Mouse (Mus musculus): Measurements from ENCODE around the gene Slc25a13. TPM values are rescaled to one million over a fixed set of nuclear protein-coding genes. Genes with fewer than 3 reads are reported as not detected.
"Not testable (repeated sequence)": the region's sequence is repeated elsewhere in the genome, so short reads cannot be mapped to it uniquely, and the experiment has no call there.

The Slc25a13 gene
- polyA plus RNA-seq, 1 experiment from 2014 or later = 5.4 TPM

- H3K36me3 ChIP-seq (ENCODE audit: control insufficient read depth, insufficient read depth, low read length) = no peaks in the 10 kb centered on the region
- no peak overlapping the region for H3K9ac ChIP-seq (replicated peaks; ENCODE audit: low read depth, low read length)
- ATAC-seq (ENCODE audit: low read depth) = no peak
- H3K27me3 ChIP-seq (ENCODE audit: control insufficient read depth, insufficient read depth, low read length) = no peaks in the 10 kb centered on the region
- H3K9me3 ChIP-seq (ENCODE audit: control insufficient read depth, low read length) = no peaks in the 10 kb centered on the region
- H3K4me3 ChIP-seq (ENCODE audit: low read depth, low read length) = no peak overlapping the region
- no peak overlapping the region for H3K4me2 ChIP-seq (ENCODE audit: low read depth, low read length)
- H3K27ac ChIP-seq (ENCODE audit: low read depth, low read length) = no peak overlapping the region
- H3K4me1 ChIP-seq (ENCODE audit: control insufficient read depth, insufficient read depth, low read length) = no peaks in the 10 kb centered on the region
- 72% methylated on average over 8 of the region's 8 CpGs for WGBS
Observed at GRCm38 (mm10) chr6:6183601-6184000, 33.4 kb downstream of the Slc25a13 start.

DNA sequence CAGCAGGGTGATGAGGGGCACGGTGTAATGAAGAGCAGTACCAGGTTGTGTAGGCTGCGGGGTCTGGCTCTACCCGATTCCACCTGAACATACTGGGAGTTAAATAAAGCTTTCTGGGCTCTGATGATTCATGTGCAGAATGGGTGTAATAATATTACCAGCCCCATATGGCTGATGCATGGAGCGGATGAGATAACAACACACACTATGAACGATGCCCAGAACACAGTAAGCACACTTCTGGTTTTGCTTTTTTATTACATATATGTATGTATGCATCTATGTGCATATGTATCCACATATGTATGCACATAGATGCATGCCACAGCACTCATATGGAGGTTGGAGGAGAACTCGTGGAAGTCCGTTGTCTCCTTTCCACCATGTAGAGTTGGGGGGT lies 34.8 kb downstream of the Slc25a13 start:
- Histone ChIP-seq H3K36me3 (ENCODE audit: control insufficient read depth, insufficient read depth, low read length) (no peaks in the 10 kb centered on the region), H3K9me3 (ENCODE audit: control insufficient read depth, low read length) (no peaks in the 10 kb centered on the region)
- WGBS = 91% methylated on average over 7 of the region's 7 CpGs

GRCm38 (mm10) chr6:6178341-6178740 lies 38.6 kb downstream of the Slc25a13 start:
- not testable (repeated sequence) for H3K9ac ChIP-seq (replicated peaks; ENCODE audit: low read depth, low read length); H3K4me3 ChIP-seq (ENCODE audit: low read depth, low read length); H3K4me1 ChIP-seq (ENCODE audit: control insufficient read depth, insufficient read depth, low read length); H3K4me2 ChIP-seq (ENCODE audit: low read depth, low read length); H3K9me3 ChIP-seq (ENCODE audit: control insufficient read depth, low read length); ATAC-seq (ENCODE audit: low read depth); H3K36me3 ChIP-seq (ENCODE audit: control insufficient read depth, insufficient read depth, low read length); H3K27me3 ChIP-seq (ENCODE audit: control insufficient read depth, insufficient read depth, low read length); H3K27ac ChIP-seq (ENCODE audit: low read depth, low read length)
- whole genome bisulfite sequencing = 95% methylated on average over 15 of the region's 15 CpGs

More for the DNA sequence above, 34.8 kb downstream of the Slc25a13 start:
- ATAC-seq (ENCODE audit: low read depth) = no peak
- H3K9ac ChIP-seq (replicated peaks; ENCODE audit: low read depth, low read length) = no peak overlapping the region
- no peak overlapping the region for H3K27ac ChIP-seq (ENCODE audit: low read depth, low read length)
- H3K4me1 ChIP-seq (ENCODE audit: control insufficient read depth, insufficient read depth, low read length) = no peaks in the 10 kb centered on the region
- H3K27me3 ChIP-seq (ENCODE audit: control insufficient read depth, insufficient read depth, low read length) = no peaks in the 10 kb centered on the region
- no peak overlapping the region for H3K4me3 ChIP-seq (ENCODE audit: low read depth, low read length)
- H3K4me2 ChIP-seq (ENCODE audit: low read depth, low read length) = no peak overlapping the region

GRCm38 (mm10) chr6:6175350-6175971 lies 41.5 kb downstream of the Slc25a13 start:
- no peaks in the 10 kb centered on the region for H3K9me3 ChIP-seq (ENCODE audit: control insufficient read depth, low read length)
- H3K4me3 ChIP-seq (ENCODE audit: low read depth, low read length) = no peak overlapping the region
- no peak overlapping the region for H3K9ac ChIP-seq (replicated peaks; ENCODE audit: low read depth, low read length)
- no peaks in the 10 kb centered on the region for H3K36me3 ChIP-seq (ENCODE audit: control insufficient read depth, insufficient read depth, low read length)
- H3K4me2 ChIP-seq (ENCODE audit: low read depth, low read length) = no peak overlapping the region
- 0 out of 2 replicates have a peak, but pooled peaks cover 2% of the 10 kb centered on the region for H3K4me1 ChIP-seq (ENCODE audit: control insufficient read depth, insufficient read depth, low read length)
- 54% methylated on average over 5 of the region's 5 CpGs for WGBS
- no peak for ATAC-seq (ENCODE audit: low read depth)
- H3K27ac ChIP-seq (ENCODE audit: low read depth, low read length) = no peak overlapping the region
- no peaks in the 10 kb centered on the region for H3K27me3 ChIP-seq (ENCODE audit: control insufficient read depth, insufficient read depth, low read length)

GRCm38 (mm10) chr6:6173935-6174561 lies 42.9 kb downstream of the Slc25a13 start:
- ATAC-seq (ENCODE audit: low read depth) = peak; percentile 77
- WGBS = 18% methylated on average over 9 of the region's 9 CpGs

DNA sequence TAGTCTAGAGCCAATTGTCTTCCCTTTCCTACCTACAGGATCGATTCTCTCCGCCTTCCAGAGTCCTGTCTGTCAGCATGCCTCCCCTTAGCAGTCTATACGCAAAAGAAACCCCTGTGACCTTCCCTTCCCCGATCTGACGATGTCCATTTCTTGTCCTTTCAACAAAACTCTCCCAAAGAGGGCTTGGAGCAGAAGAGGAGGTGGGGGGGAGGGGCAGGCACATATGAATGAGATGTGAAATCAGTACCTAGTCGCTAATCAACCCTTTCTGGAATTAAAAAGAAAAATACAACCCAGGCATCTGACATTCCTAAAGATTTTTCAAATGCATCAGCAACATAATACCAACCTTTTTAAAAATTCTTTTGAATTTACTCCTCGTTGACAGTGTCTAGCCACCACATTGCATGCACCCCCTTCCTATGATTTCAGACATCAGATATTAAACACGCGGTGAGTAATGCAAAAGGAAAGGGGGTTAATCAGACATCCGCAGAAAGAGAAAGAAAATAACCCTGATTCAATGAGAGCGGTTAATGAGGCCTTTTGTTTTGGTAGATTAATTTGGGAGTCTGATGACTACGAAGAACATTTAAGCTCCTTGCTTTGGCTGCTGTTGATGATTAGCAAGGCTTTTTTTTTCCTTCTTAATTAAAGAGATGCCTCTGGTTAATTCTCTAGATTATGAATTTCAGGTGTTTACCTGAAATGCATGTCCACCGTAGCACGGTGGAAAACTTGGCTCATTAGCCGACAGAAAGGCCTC lies 43.6 kb downstream of the Slc25a13 start:
- H3K4me1 ChIP-seq (ENCODE audit: control insufficient read depth, insufficient read depth, low read length) = 0 out of 2 replicates have a peak, but pooled peaks cover 2% of the 10 kb centered on the region
- 0 out of 2 replicates have a peak, but pooled peaks have one; percentile 36 for ATAC-seq (ENCODE audit: low read depth)
- H3K9me3 ChIP-seq (ENCODE audit: control insufficient read depth, low read length) = no peaks in the 10 kb centered on the region
- no peaks in the 10 kb centered on the region for H3K27me3 ChIP-seq (ENCODE audit: control insufficient read depth, insufficient read depth, low read length)
- no peak overlapping the region for H3K4me3 ChIP-seq (ENCODE audit: low read depth, low read length)
- no peak overlapping the region for H3K4me2 ChIP-seq (ENCODE audit: low read depth, low read length)
- no peak overlapping the region for H3K9ac ChIP-seq (replicated peaks; ENCODE audit: low read depth, low read length)
- H3K27ac ChIP-seq (ENCODE audit: low read depth, low read length) = no peak overlapping the region
- WGBS = 36% methylated on average over 15 of the region's 15 CpGs
- H3K36me3 ChIP-seq (ENCODE audit: control insufficient read depth, insufficient read depth, low read length) = no peaks in the 10 kb centered on the region

More at GRCm38 (mm10) chr6:6173935-6174561, 42.9 kb downstream of the Slc25a13 start:
- H3K9me3 ChIP-seq (ENCODE audit: control insufficient read depth, low read length) = no peaks in the 10 kb centered on the region
- H3K4me2 ChIP-seq (ENCODE audit: low read depth, low read length) = no peak overlapping the region
- H3K4me1 ChIP-seq (ENCODE audit: control insufficient read depth, insufficient read depth, low read length) = 0 out of 2 replicates have a peak, but pooled peaks cover 2% of the 10 kb centered on the region
- no peak overlapping the region for H3K27ac ChIP-seq (ENCODE audit: low read depth, low read length)
- H3K4me3 ChIP-seq (ENCODE audit: low read depth, low read length) = no peak overlapping the region
- no peaks in the 10 kb centered on the region for H3K27me3 ChIP-seq (ENCODE audit: control insufficient read depth, insufficient read depth, low read length)
- H3K9ac ChIP-seq (replicated peaks; ENCODE audit: low read depth, low read length) = no peak overlapping the region
- H3K36me3 ChIP-seq (ENCODE audit: control insufficient read depth, insufficient read depth, low read length) = no peaks in the 10 kb centered on the region

DNA sequence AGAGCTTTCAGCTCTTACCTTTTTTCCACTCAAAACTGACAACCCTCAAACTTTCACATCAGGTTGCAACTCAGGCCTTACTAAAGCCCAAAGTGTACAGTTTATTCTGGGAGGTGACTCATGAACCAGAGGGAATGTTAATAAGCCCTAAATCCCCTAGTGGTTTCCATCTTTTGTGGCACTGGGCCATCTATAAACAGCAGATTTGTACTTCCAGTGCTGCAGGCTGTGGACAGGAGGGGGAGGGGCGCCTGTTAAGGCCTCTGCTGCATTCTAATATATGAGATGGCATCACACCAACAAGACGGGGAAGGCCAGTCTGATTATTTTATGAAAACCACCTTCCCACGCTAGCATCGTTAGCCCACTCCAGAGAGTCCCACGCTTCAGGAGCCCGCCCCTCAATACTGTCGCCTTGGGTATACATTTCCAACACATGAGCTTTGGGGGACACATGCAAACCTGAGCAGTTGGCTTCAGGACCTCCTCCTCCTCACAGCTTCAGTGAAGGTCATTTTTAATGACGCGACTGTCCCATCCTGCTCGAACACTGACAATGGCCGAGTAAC lies 48.3 kb downstream of the Slc25a13 start:
- H3K27ac ChIP-seq (ENCODE audit: low read depth, low read length) = no peak overlapping the region
- peak; percentile 39; the same call in 1 of the 2 replicates for ATAC-seq (ENCODE audit: low read depth)
- H3K9ac ChIP-seq (replicated peaks; ENCODE audit: low read depth, low read length) = no peak overlapping the region
- 58% methylated on average over 11 of the region's 11 CpGs for WGBS
- no peaks in the 10 kb centered on the region for H3K9me3 ChIP-seq (ENCODE audit: control insufficient read depth, low read length)
- H3K4me3 ChIP-seq (ENCODE audit: low read depth, low read length) = no peak overlapping the region
- no peak overlapping the region for H3K4me2 ChIP-seq (ENCODE audit: low read depth, low read length)
- 0 out of 2 replicates have a peak, but pooled peaks cover 3% of the 10 kb centered on the region for H3K4me1 ChIP-seq (ENCODE audit: control insufficient read depth, insufficient read depth, low read length)
- H3K27me3 ChIP-seq (ENCODE audit: control insufficient read depth, insufficient read depth, low read length) = no peaks in the 10 kb centered on the region; the same call in 1 of the 2 replicates
- H3K36me3 ChIP-seq (ENCODE audit: control insufficient read depth, insufficient read depth, low read length) = no peaks in the 10 kb centered on the region

GRCm38 (mm10) chr6:6167339-6168126 lies 49.4 kb downstream of the Slc25a13 start:
- H3K27me3 ChIP-seq (ENCODE audit: control insufficient read depth, insufficient read depth, low read length) = no peaks in the 10 kb centered on the region; the same call in 1 of the 2 replicates
- no peak overlapping the region for H3K4me3 ChIP-seq (ENCODE audit: low read depth, low read length)
- H3K9me3 ChIP-seq (ENCODE audit: control insufficient read depth, low read length) = no peaks in the 10 kb centered on the region
- no peak overlapping the region for H3K27ac ChIP-seq (ENCODE audit: low read depth, low read length)
- no peaks in the 10 kb centered on the region for H3K36me3 ChIP-seq (ENCODE audit: control insufficient read depth, insufficient read depth, low read length)
- ATAC-seq (ENCODE audit: low read depth) = no peak
- H3K4me1 ChIP-seq (ENCODE audit: control insufficient read depth, insufficient read depth, low read length) = peaks cover 7% of the 10 kb centered on the region; the same call in 1 of the 2 replicates
- WGBS = 84% methylated on average over 10 of the region's 10 CpGs
- H3K9ac ChIP-seq (replicated peaks; ENCODE audit: low read depth, low read length) = no peak overlapping the region
- no peak overlapping the region for H3K4me2 ChIP-seq (ENCODE audit: low read depth, low read length)
